Mouse (Mus musculus): ENCODE data around the gene Noct.

- no peak for TF ChIP-seq CTCF (IDR thresholded peaks at IDR 0.05; ENCODE audit: control insufficient read depth, insufficient read depth, low read length)
- no peak for TF ChIP-seq POLR2A (IDR thresholded peaks at IDR 0.05; ENCODE audit: borderline replicate concordance, control insufficient read depth, low read depth, low read length)
Observed at GRCm38 (mm10) chr3:51210485-51210884, 13.8 kb upstream of the Noct start.

Data from bone marrow, adult 2 months (tissue).